Mouse (Mus musculus): ENCODE data around the gene Farsb. TPM values are rescaled to one million over a fixed set of nuclear protein-coding genes. Genes with fewer than 3 reads are reported as not detected.
A peak's percentile ranks its signal among the peaks of the same experiment; 100 is the strongest.

The Farsb gene
- total and polyA plus RNA-seq, 3 experiments = 114 to 205 (median 180) TPM

GRCm38 (mm10) chr1:78435967-78436366, 52.7 kb downstream of the Farsb start:
- Histone ChIP-seq H3K27ac (ENCODE audit: insufficient read depth, low read depth) (no peak overlapping the region), H3K4me1 (ENCODE audit: control insufficient read depth in 1 of 2, insufficient read depth in 2 of 2) (peaks cover 7 to 52% of the 10 kb centered on the region in 2 experiments), H3K79me2 (replicated peaks; ENCODE audit: control insufficient read depth, extremely low read depth, insufficient read depth, poor library complexity, severe bottlenecking) (peaks cover 27% of the 10 kb centered on the region), H3K9ac (ENCODE audit: insufficient read depth, low read depth) (no peak overlapping the region), H3K4me3 (replicated peaks in 1 of 3; ENCODE audit: low read depth in 2 of 3, low read length in 2 of 3, poor library complexity in 1 of 3) (no peak overlapping the region), H3K36me3 (replicated peaks in 1 of 2; ENCODE audit: control insufficient read depth in 1 of 2, insufficient read depth in 1 of 2, low read length in 1 of 2) (peaks cover 24 to 57% of the 10 kb centered on the region in 2 experiments), H3K27me3 (replicated peaks) (no peaks in the 10 kb centered on the region), H3K9me3 (replicated peaks; ENCODE audit: low read length) (no peaks in the 10 kb centered on the region), H3K4me2 (ENCODE audit: insufficient read depth, low read depth, poor library complexity, severe bottlenecking) (peak overlapping the region; percentile 50; the same call in 1 of the 2 replicates)
- peak; percentile 46 for DNase-seq (ENCODE audit: extremely low read depth)
- dilution Hi-C loops (cut with MboI; ENCODE audit: extremely low pct_ligation_motif_present, extremely low pct_unique_long_range_greater_than_20kb, low sequenced_read_pairs) (no loop called here), in situ Hi-C loops (cut with MboI; ENCODE audit: low pct_ligation_motif_present, low pct_unique_long_range_greater_than_20kb, low sequenced_read_pairs) (no loop called here)
- TF ChIP-seq IRF4 (IDR thresholded peaks at IDR 0.05; ENCODE audit: low read depth, low read length) = no peak
- no peak for TF ChIP-seq SMC3 (IDR thresholded peaks at IDR 0.05; ENCODE audit: low read depth, low read length)
- no peak for TF ChIP-seq ELF1 (IDR thresholded peaks at IDR 0.05; ENCODE audit: low read depth, low read length)
- TF ChIP-seq MAX (IDR thresholded peaks at IDR 0.05; ENCODE audit: low read length) = no peak
- no peak for TF ChIP-seq USF1 (IDR thresholded peaks at IDR 0.05; ENCODE audit: low read depth, low read length)
- TF ChIP-seq PAX5 (IDR thresholded peaks at IDR 0.05; ENCODE audit: low read length) = no peak
- TF ChIP-seq CTCF (conservative IDR thresholded peaks at IDR 0.05 in 1 of 2, IDR thresholded peaks at IDR 0.05 in 1 of 2; ENCODE audit: low read depth in 2 of 2, low read length in 2 of 2) = no peak

- in situ Hi-C loops (cut with MboI; ENCODE audit: low pct_ligation_motif_present, low pct_unique_long_range_greater_than_20kb, low sequenced_read_pairs) (no loop called here), dilution Hi-C loops (cut with MboI; ENCODE audit: extremely low pct_ligation_motif_present, extremely low pct_unique_long_range_greater_than_20kb, low sequenced_read_pairs) (no loop called here)
- no peaks in the 10 kb centered on the region for H3K27me3 ChIP-seq (replicated peaks)
- H3K4me1 ChIP-seq (ENCODE audit: control insufficient read depth in 1 of 2, insufficient read depth in 2 of 2) = peaks cover 7 to 62% of the 10 kb centered on the region in 2 experiments
- peaks cover 29 to 55% of the 10 kb centered on the region in 2 experiments for H3K36me3 ChIP-seq (replicated peaks in 1 of 2; ENCODE audit: control insufficient read depth in 1 of 2, insufficient read depth in 1 of 2, low read length in 1 of 2)
- H3K9me3 ChIP-seq (replicated peaks; ENCODE audit: low read length) = no peaks in the 10 kb centered on the region
- peaks cover 19% of the 10 kb centered on the region for H3K79me2 ChIP-seq (replicated peaks; ENCODE audit: control insufficient read depth, extremely low read depth, insufficient read depth, poor library complexity, severe bottlenecking)
- no peak overlapping the region for H3K9ac ChIP-seq (ENCODE audit: insufficient read depth, low read depth)
- DNase-seq (ENCODE audit: extremely low read depth) = peak; percentile 47
- no peak overlapping the region for H3K27ac ChIP-seq (ENCODE audit: insufficient read depth, low read depth)
- TF ChIP-seq CHD2 (IDR thresholded peaks at IDR 0.05; ENCODE audit: low read length) (no peak), TCF12 (IDR thresholded peaks at IDR 0.05; ENCODE audit: low read depth, low read length) (no peak), SIN3A (IDR thresholded peaks at IDR 0.05; ENCODE audit: low read length) (no peak), UBTF (IDR thresholded peaks at IDR 0.05; ENCODE audit: low read depth, low read length) (no peak), BHLHE40 (IDR thresholded peaks at IDR 0.05; ENCODE audit: low read depth, low read length) (peak; percentile 65)
- no peak overlapping the region for H3K4me3 ChIP-seq (replicated peaks in 1 of 3; ENCODE audit: low read depth in 2 of 3, low read length in 2 of 3, poor library complexity in 1 of 3)
- H3K4me2 ChIP-seq (ENCODE audit: insufficient read depth, low read depth, poor library complexity, severe bottlenecking) = peak overlapping the region; percentile 29; the same call in 1 of the 2 replicates
These were observed 55.2 kb downstream of the Farsb start for GRCm38 (mm10) chr1:78433472-78433871.

DNA sequence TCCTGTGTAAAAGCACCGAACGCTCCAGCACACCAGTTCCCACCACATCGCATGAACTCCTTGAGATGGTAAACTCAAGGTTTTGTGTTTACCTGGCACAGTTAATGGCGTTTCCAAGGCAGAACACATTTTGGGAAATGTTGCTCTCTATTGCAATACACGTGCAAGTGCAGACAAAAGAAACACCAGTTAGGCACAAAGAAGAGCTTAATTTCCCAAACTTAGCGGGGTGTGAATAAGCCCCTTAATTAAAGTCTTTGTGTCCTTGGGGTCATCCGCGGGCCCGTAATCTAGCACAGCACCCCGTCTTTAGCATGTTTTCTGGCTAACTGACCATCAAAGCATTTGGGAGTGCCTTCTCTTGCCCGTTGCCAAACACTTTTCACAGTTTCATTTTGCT, 59.8 kb downstream of the Farsb start:
- no peak overlapping the region for H3K27ac ChIP-seq (ENCODE audit: insufficient read depth, low read depth)
- dilution Hi-C loops (cut with MboI; ENCODE audit: extremely low pct_ligation_motif_present, extremely low pct_unique_long_range_greater_than_20kb, low sequenced_read_pairs) (no loop called here), in situ Hi-C loops (cut with MboI; ENCODE audit: low pct_ligation_motif_present, low pct_unique_long_range_greater_than_20kb, low sequenced_read_pairs) (no loop called here)
- peaks cover 11 to 73% of the 10 kb centered on the region in 2 experiments for H3K4me1 ChIP-seq (ENCODE audit: control insufficient read depth in 1 of 2, insufficient read depth in 2 of 2)
- H3K79me2 ChIP-seq (replicated peaks; ENCODE audit: control insufficient read depth, extremely low read depth, insufficient read depth, poor library complexity, severe bottlenecking) = peaks cover 6% of the 10 kb centered on the region
- H3K36me3 ChIP-seq (replicated peaks in 1 of 2; ENCODE audit: control insufficient read depth in 1 of 2, insufficient read depth in 1 of 2, low read length in 1 of 2) = peaks cover 40 to 66% of the 10 kb centered on the region in 2 experiments
- no peak overlapping the region for H3K9ac ChIP-seq (ENCODE audit: insufficient read depth, low read depth)
- H3K4me2 ChIP-seq (ENCODE audit: insufficient read depth, low read depth, poor library complexity, severe bottlenecking) = no peak overlapping the region
- no peak overlapping the region for H3K4me3 ChIP-seq (replicated peaks in 1 of 3; ENCODE audit: low read depth in 2 of 3, low read length in 2 of 3, poor library complexity in 1 of 3)
- H3K9me3 ChIP-seq (replicated peaks; ENCODE audit: low read length) = no peaks in the 10 kb centered on the region
- H3K27me3 ChIP-seq (replicated peaks) = no peaks in the 10 kb centered on the region
- no peak for DNase-seq (ENCODE audit: extremely low read depth)
- TF ChIP-seq E2F4 (IDR thresholded peaks at IDR 0.05; ENCODE audit: insufficient replicate concordance, low read depth, low read length) (no peak), UBTF (IDR thresholded peaks at IDR 0.05; ENCODE audit: low read depth, low read length) (no peak), ZNF384 (IDR thresholded peaks at IDR 0.05; ENCODE audit: low read depth, low read length) (no peak), CHD2 (IDR thresholded peaks at IDR 0.05; ENCODE audit: low read length) (no peak), SIN3A (IDR thresholded peaks at IDR 0.05; ENCODE audit: low read length) (no peak), TCF12 (IDR thresholded peaks at IDR 0.05; ENCODE audit: low read depth, low read length) (no peak), NELFE (IDR thresholded peaks at IDR 0.05; ENCODE audit: low read depth, low read length) (no peak), MYC (IDR thresholded peaks at IDR 0.05; ENCODE audit: low read depth, low read length) (no peak), POLR2A (IDR thresholded peaks at IDR 0.05; ENCODE audit: low read depth, low read length) (no peak), TBP (conservative IDR thresholded peaks at IDR 0.05; ENCODE audit: low read depth, low read length) (no peak), JUND (conservative IDR thresholded peaks at IDR 0.05; ENCODE audit: low read depth, low read length) (no peak), KAT2A (IDR thresholded peaks at IDR 0.05; ENCODE audit: insufficient replicate concordance, low read length) (no peak), ZMIZ1 (IDR thresholded peaks at IDR 0.05; ENCODE audit: low read depth, low read length) (no peak)
